Mouse (Mus musculus) liver, embryonic 14.5 days (tissue): ENCODE data around the gene Slc17a5.

Experiments
- CTCF ChIP-seq: IDR thresholded peaks from 2 replicates; pipeline ENCODE4 v1.5.1; 2016; ENCODE audit warnings: antibody characterized with exemption, low read depth, control low read depth
- EP300 ChIP-seq: IDR thresholded peaks from 2 replicates; pipeline ENCODE4 v1.6.1; 2016; ENCODE audit warnings: antibody characterized with exemption, low read depth

- TF ChIP-seq CTCF (no peak), EP300 (no peak)
Observed at GRCm38 (mm10) chr9:78538421-78538820, 49.4 kb downstream of the Slc17a5 start.
